Mouse (Mus musculus): ENCODE measurements at regions not wholly inside any gene's neighbourhood (a gene's known extent, or its start where the extent isn't known, plus 50 kb on each side); places are given as distances from the start of the nearest gene placed in this dataset.
"Not testable (repeated sequence)": the region's sequence is repeated elsewhere in the genome, so short reads cannot be mapped to it uniquely, and the experiment has no call there.

- no peak for DNase-seq (ENCODE audit: low read depth, low spot score)
These were observed 61.0 kb downstream of the 4930474N05Rik start for GRCm38 (mm10) chr14:36155757-36156156.

- DNase-seq (ENCODE audit: low read depth, low spot score): no peak
These were observed 61.5 kb downstream of the 4930474N05Rik start for GRCm38 (mm10) chr14:36156175-36156574.

- DNase-seq (ENCODE audit: low read depth, low spot score): no peak
These were observed 89.0 kb downstream of the 4930474N05Rik start for GRCm38 (mm10) chr14:36183701-36184100.

GRCm38 (mm10) chr14:36196517-36196916, 101.8 kb downstream of the 4930474N05Rik start:
- no peak for DNase-seq (ENCODE audit: low read depth, low spot score)

- DNase-seq (ENCODE audit: low read depth, low spot score): no peak
These were observed 103.7 kb downstream of the 4930474N05Rik start for GRCm38 (mm10) chr14:36198396-36198795.

GRCm38 (mm10) chr14:36203855-36204254, 109.1 kb downstream of the 4930474N05Rik start:
- DNase-seq (ENCODE audit: low read depth, low spot score): no peak

- peak; percentile 11 for DNase-seq (ENCODE audit: low read depth, low spot score)
These were observed 118.1 kb downstream of the 4930474N05Rik start for GRCm38 (mm10) chr14:36212830-36213229.

GRCm38 (mm10) chr14:36245849-36246248, 151.1 kb downstream of the 4930474N05Rik start:
- DNase-seq (ENCODE audit: low read depth, low spot score): no peak

GRCm38 (mm10) chr14:36262126-36262525, 167.4 kb downstream of the 4930474N05Rik start:
- no peak for DNase-seq (ENCODE audit: low read depth, low spot score)

- no peak for DNase-seq (ENCODE audit: low read depth, low spot score)
These were observed 189.2 kb downstream of the 4930474N05Rik start for GRCm38 (mm10) chr14:36283825-36284414.

GRCm38 (mm10) chr14:36288697-36289286, 194.1 kb downstream of the 4930474N05Rik start:
- no peak for DNase-seq (ENCODE audit: low read depth, low spot score)

GRCm38 (mm10) chr14:36310324-36310723, 215.6 kb downstream of the 4930474N05Rik start:
- DNase-seq (ENCODE audit: low read depth, low spot score): no peak

GRCm38 (mm10) chr14:36314673-36315072, 220.0 kb downstream of the 4930474N05Rik start:
- not testable (repeated sequence) for DNase-seq (ENCODE audit: low read depth, low spot score)

- peak; percentile 6 for DNase-seq (ENCODE audit: low read depth, low spot score)
These were observed 221.8 kb downstream of the 4930474N05Rik start for GRCm38 (mm10) chr14:36316418-36317111.

GRCm38 (mm10) chr14:36328258-36328891, 233.7 kb downstream of the 4930474N05Rik start:
- no peak for DNase-seq (ENCODE audit: low read depth, low spot score)

- DNase-seq (ENCODE audit: low read depth, low spot score): no peak
These were observed 246.1 kb downstream of the 4930474N05Rik start for GRCm38 (mm10) chr14:36340832-36341231.
